Mouse (Mus musculus) intestine, postnatal 0 days (tissue): ENCODE measurements around the gene Fxyd3. TPM values are rescaled to one million over a fixed set of nuclear protein-coding genes. Genes with fewer than 3 reads are reported as not detected.
A peak's percentile ranks its signal among the peaks of the same experiment; 100 is the strongest.

Source experiments
- ATAC-seq: fragments of 200-750 bp; cut with Nextera tagmentation; 2 replicates; pipeline ENCODE4 v1.8.0; 2017; ENCODE audit warnings: mild to moderate bottlenecking, moderate TSS enrichment, moderate library complexity
- H3K27ac ChIP-seq: fragments of 300-500 bp; sonication (generic); 2 replicates; pipeline ENCODE4 v1.5.1; 2014; ENCODE audit warnings: mild to moderate bottlenecking, low read depth, low read length, moderate library complexity
- H3K27me3 ChIP-seq: fragments of 300-500 bp; sonication (generic); replicated peaks from 2 replicates; pipeline ENCODE4 v1.6.1; 2014; ENCODE audit warnings: low read length, mixed read lengths; ENCODE audit not compliant: control insufficient read depth, insufficient read depth
- H3K36me3 ChIP-seq: fragments of 300-500 bp; sonication (generic); 2 replicates; pipeline ENCODE4 v1.6.1; 2014; ENCODE audit warnings: mild to moderate bottlenecking, moderate library complexity; ENCODE audit not compliant: control insufficient read depth, insufficient read depth
- H3K4me1 ChIP-seq: fragments of 300-500 bp; sonication (generic); replicated peaks from 2 replicates; pipeline ENCODE4 v1.6.1; 2014; ENCODE audit warnings: antibody characterized with exemption, low read length, mixed read lengths; ENCODE audit not compliant: control insufficient read depth, insufficient read depth
- H3K4me2 ChIP-seq: fragments of 300-500 bp; sonication (generic); replicated peaks from 2 replicates; pipeline ENCODE4 v1.6.1; 2014; ENCODE audit warnings: low read depth, mild to moderate bottlenecking, moderate library complexity
- H3K4me3 ChIP-seq: fragments of 300-500 bp; sonication (generic); 2 replicates; pipeline ENCODE4 v1.5.1; 2014; ENCODE audit warnings: low read depth, low read length
- H3K9ac ChIP-seq: fragments of 300-500 bp; sonication (generic); 2 replicates; pipeline ENCODE4 v1.6.1; 2014; ENCODE audit warnings: mild to moderate bottlenecking, low read depth, low read length
- H3K9me3 ChIP-seq: fragments of 300-500 bp; sonication (generic); 2 replicates; pipeline ENCODE4 v1.6.1; 2016; ENCODE audit warnings: mixed run types; ENCODE audit not compliant: control insufficient read depth
- CTCF ChIP-seq: sonication (generic); IDR thresholded peaks from 2 replicates; pipeline ENCODE4 v1.5.1; 2016; ENCODE audit warnings: low read depth, mild to moderate bottlenecking, control low read depth, antibody characterized with exemption, moderate library complexity
- WGBS: fragments of 180-500 bp; shearing (Covaris S2); extraction: QIAGEN DNeasy Blood & Tissue Kit; methylation state at CpG from one replicate; pipeline ENCODE4 v1.1.7; 2014; 5-methylcytosine and 5-hydroxymethylcytosine counted together
- polyA plus RNA-seq: library from polyadenylated mRNA; unstranded; fragments of >200 nt; fragmentation: Nextera tagmentation; extraction: Ambion mirVana; gene quantifications from 2 replicates; pipeline ENCODE4 v1.2.1, GENCODE M21; 2015

The Fxyd3 gene
- polyA plus RNA-seq, 1 experiment from 2014 or later, result 48.0 TPM

DNA sequence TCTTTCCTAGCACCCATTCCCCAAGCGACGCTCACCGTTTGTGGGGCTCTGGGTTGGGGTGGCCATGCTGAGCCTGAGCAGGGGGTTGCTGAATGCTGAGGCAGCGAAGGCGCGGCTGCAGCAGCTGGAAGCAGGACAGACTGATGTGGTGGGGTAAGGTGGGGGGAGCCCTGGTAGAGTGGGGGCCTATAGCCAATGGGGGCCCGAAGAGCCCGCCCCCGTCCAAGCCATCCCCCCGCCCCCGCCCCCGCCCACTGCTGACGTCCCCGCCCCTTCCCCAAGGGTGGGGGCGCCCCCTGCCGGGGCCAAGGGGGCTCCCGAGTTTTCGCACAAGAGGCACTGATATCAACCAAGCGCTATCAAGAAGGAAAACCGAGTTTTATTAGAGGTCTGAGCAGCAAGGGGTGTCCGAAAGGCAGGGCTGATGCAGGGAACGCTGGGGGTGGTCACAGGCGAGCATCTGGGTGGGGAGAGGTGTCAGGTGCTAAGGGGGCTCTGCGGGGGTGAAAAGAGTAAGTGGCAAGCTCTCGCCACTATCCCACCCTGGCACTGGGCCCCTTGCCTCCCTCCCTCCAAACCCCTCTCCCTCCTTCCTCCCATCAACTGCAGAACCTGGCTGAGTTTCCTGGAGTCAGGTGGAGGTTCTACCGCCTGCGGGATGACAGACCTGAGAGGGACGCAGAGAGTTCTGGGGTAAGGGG is 25.0 kb downstream of the Fxyd3 start, which contains the start of gene Fxyd7:
Fxyd7 (minus strand) TSS at position 147 of the 701 bp plus-strand sequence.
- Histone ChIP-seq H3K27ac (no peak within 1 kb of the TSS), H3K4me3 (peak within 1 kb of the TSS; percentile 18), H3K9me3 (no peaks in the 10 kb centered on the region), H3K9ac (no peak within 1 kb of the TSS), H3K4me2 (peak within 1 kb of the TSS; percentile 32), H3K4me1 (no peaks in the 10 kb centered on the region), H3K27me3 (peaks cover 47% of the 10 kb centered on the region), H3K36me3 (no peaks in the 10 kb centered on the region)
- ATAC-seq, result no peak
- 0 out of 2 replicates have a peak, but pooled peaks have one; percentile 12 for TF ChIP-seq CTCF
- 3% methylated on average over 28 of the region's 28 CpGs for WGBS

DNA sequence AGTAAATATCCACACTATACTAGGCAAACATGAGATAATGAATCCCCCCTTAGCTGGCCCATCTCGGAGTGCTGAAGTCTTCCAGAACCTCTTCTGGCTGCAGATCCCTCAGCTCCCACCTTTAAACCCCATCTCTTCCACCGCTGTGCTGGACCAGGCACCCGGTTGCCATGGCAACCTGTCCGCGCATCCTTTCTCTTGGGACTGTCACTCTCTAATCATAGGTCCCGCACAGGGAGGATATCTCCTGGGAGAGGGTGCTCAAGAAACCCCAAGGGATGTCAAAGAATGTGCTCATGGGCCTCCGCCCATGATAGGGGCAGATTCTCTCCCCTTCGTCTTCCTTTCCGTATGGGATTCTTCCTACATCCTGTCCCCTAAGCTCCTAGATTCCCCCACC is 25.6 kb downstream of the Fxyd3 start:
- WGBS, result 5% methylated on average over 9 of the region's 9 CpGs
- Histone ChIP-seq H3K36me3 (no peaks in the 10 kb centered on the region), H3K27ac (no peak overlapping the region), H3K4me1 (no peaks in the 10 kb centered on the region), H3K4me2 (0 out of 2 replicates have a peak overlapping the region, but pooled peaks have one; percentile 32), H3K9ac (no peak overlapping the region), H3K4me3 (peak overlapping the region; percentile 18; the same call in 1 of the 2 replicates), H3K9me3 (no peaks in the 10 kb centered on the region), H3K27me3 (peaks cover 47% of the 10 kb centered on the region)
- no peak for ATAC-seq
- no peak for TF ChIP-seq CTCF

DNA sequence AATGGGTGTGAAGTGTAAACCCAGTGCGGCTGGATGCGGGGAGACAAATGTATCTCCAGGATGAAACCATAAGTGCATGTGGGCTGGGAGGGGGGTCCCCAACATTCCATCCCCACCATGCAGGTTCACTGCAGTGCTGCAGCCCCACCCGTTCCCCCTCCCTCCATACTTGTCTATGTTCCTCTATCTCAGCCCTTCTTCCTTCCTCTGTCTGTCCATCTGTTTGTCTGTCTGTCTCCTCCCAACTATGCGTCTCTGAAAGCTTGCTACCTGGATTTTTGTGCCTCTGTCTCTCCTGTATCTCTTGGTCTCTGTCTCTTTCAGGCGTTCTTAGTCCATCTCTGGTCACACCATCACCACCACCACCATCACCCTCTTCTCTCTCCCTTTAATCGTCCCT is 26.0 kb downstream of the Fxyd3 start:
- Histone ChIP-seq H3K36me3 (no peaks in the 10 kb centered on the region), H3K9me3 (no peaks in the 10 kb centered on the region), H3K27ac (no peak overlapping the region), H3K4me3 (0 out of 2 replicates have a peak overlapping the region, but pooled peaks have one; percentile 3), H3K4me1 (no peaks in the 10 kb centered on the region), H3K27me3 (peaks cover 47% of the 10 kb centered on the region), H3K9ac (no peak overlapping the region), H3K4me2 (peak overlapping the region; percentile 30; the same call in 1 of the 2 replicates)
- WGBS, result 13% methylated on average over 6 of the region's 6 CpGs
- ATAC-seq, result no peak
- no peak for TF ChIP-seq CTCF

DNA sequence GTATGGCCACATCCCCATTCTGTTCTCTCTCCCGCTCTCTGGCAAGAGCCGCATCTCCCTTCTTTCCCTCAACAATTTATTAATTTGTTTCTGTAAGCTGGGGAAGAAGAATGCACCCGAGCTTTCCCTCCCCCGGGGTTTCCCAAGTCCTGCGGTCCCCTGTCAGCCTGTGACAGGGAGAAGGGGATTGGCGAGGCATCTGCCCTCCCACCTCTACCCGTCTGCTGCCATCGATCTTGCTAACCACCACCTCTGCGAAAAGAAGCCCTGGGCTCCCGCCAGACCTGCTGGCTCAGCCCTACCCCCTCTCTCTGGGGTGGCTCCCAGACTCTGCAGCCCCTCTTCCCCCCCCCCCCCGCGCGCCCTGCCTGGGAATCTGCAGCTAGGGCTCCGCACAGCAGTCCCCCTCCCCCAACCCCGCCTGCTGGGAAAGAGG is 26.6 kb downstream of the Fxyd3 start:
- WGBS, result 4% methylated on average over 12 of the region's 15 CpGs

DNA sequence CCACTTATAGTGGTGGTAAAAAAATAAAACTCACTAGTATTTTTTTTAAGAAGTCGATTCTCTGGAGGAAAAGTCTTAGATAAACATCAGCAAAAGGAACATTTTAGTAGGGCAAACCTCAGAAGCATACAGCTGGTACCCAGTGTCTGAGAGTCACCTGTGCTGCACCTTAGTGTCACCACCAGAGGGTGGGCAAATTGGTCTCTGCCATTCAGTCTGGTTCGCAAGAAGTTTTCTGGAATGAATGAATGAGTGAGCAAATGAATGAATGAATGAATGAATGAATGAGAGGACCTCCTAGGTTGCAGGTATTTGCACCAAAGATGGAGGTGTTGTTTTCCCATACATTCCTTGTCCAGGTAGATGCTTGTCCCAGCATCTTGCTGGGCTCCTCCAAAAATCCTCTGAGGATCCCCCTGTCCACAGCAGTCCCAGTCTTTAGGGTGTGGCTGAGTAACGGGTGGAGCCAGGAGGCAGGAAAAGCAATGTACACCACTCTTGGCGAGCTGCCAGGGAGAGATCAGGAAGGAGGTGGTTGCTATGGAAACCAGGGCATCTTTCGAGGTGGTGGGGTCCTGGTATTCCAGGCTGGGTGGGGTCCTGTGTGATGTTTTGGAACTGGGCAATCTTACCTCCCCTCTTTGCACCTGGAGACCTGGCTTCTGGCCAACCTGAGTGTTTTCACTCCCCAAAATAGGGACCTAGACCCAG is 27.2 kb downstream of the Fxyd3 start:
- Histone ChIP-seq H3K27me3 (peaks cover 47% of the 10 kb centered on the region), H3K4me3 (peak overlapping the region; percentile 3; the same call in 1 of the 2 replicates), H3K4me1 (no peaks in the 10 kb centered on the region), H3K4me2 (no peak overlapping the region), H3K27ac (no peak overlapping the region), H3K9ac (no peak overlapping the region), H3K36me3 (no peaks in the 10 kb centered on the region), H3K9me3 (no peaks in the 10 kb centered on the region)
- TF ChIP-seq CTCF, result no peak
- WGBS, result 19% methylated on average over 5 of the region's 5 CpGs
- no peak for ATAC-seq

More for the DNA sequence above, 26.6 kb downstream of the Fxyd3 start:
- TF ChIP-seq CTCF, result no peak
- no peaks in the 10 kb centered on the region for H3K9me3 ChIP-seq
- H3K4me1 ChIP-seq, result no peaks in the 10 kb centered on the region
- H3K36me3 ChIP-seq, result no peaks in the 10 kb centered on the region
- H3K9ac ChIP-seq, result no peak overlapping the region
- no peak for ATAC-seq
- peaks cover 47% of the 10 kb centered on the region for H3K27me3 ChIP-seq
- H3K4me3 ChIP-seq, result peak overlapping the region; percentile 3; the same call in 1 of the 2 replicates
- H3K4me2 ChIP-seq, result peak overlapping the region; percentile 30; the same call in 1 of the 2 replicates
- no peak overlapping the region for H3K27ac ChIP-seq

DNA sequence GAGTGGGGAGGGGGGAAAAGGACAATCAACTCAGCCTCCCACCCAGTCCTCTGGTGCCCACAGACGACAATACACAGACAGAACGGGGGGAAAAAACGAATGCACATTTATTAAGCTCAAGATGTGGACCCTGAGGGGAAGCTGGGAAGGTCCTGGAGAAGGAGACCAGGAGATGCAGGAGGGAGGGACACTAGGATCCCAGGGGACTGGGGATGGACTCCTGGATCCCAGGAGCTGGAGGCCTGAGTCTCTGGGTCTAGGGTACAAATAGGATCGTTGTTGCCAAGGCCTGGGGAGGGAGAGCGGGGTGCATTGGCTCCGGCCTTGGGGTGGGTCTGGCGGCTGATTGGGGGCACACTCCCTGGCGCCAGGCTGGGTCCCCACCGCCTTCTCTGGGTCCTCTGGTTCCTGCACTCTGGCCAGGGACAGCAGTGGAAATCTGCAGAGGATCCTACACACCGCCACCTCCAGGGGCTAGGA is 34.0 kb downstream of the Fxyd3 start, which contains the start of gene Fxyd5:
Fxyd5 (minus strand) TSS at position 51 of the 480 bp plus-strand sequence.
- Histone ChIP-seq H3K27ac (peak within 1 kb of the TSS; percentile 50), H3K27me3 (peaks cover 13% of the 10 kb centered on the region), H3K4me3 (peak within 1 kb of the TSS; percentile 21), H3K36me3 (no peaks in the 10 kb centered on the region), H3K4me1 (no peaks in the 10 kb centered on the region), H3K4me2 (peak within 1 kb of the TSS; percentile 57), H3K9ac (no peak within 1 kb of the TSS), H3K9me3 (no peaks in the 10 kb centered on the region)
- ATAC-seq, result no peak
- 53% methylated on average over 10 of the region's 10 CpGs for WGBS
- no peak for TF ChIP-seq CTCF
